In genomic region chr6:57581595-57581994, GRCm38 (mm10) we compare ENCODE assay signal across 8 mouse cellular contexts. TPM values are rescaled to one million over a fixed set of nuclear protein-coding genes. Genes with fewer than 3 reads are reported as not detected.
DNase-seq lines count a peak whose midpoint lies in the region; ATAC-seq and TF ChIP-seq lines count a peak whose summit lies in the region.

No protein-coding gene starts in this region.

- H3K9ac ChIP-seq in kidney, embryonic 16.5 days (replicated peaks; ENCODE audit: low read length), result peak overlapping the region; percentile 82; the same call in 1 of the 2 replicates
- no peak overlapping the region for H3K9ac ChIP-seq in intestine, embryonic 16.5 days (ENCODE audit: low read depth, low read length)
- H3K9ac ChIP-seq in midbrain, postnatal 0 days (replicated peaks; ENCODE audit: low read length, poor library complexity, severe bottlenecking), result peak overlapping the region; percentile 48; the same call in 1 of the 2 replicates

- H3K4me2 ChIP-seq in kidney, embryonic 16.5 days (replicated peaks; ENCODE audit: low read depth, low read length), result peak overlapping the region; percentile 97
- H3K4me2 ChIP-seq in intestine, embryonic 16.5 days (ENCODE audit: low read depth, low read length), result peak overlapping the region; percentile 90
- H3K4me2 ChIP-seq in midbrain, postnatal 0 days (ENCODE audit: low read depth, low read length, poor library complexity, severe bottlenecking), result peak overlapping the region; percentile 78

- no peak for TF ChIP-seq CTCF in midbrain, postnatal 0 days (IDR thresholded peaks at IDR 0.05)

- no peaks in the 10 kb centered on the region for H3K27me3 ChIP-seq in kidney, embryonic 16.5 days (ENCODE audit: insufficient read depth, low read length)
- H3K27me3 ChIP-seq in embryonic facial prominence, embryonic 10.5 days (replicated peaks; ENCODE audit: low read depth, poor library complexity, severe bottlenecking), result no peaks in the 10 kb centered on the region
- no peaks in the 10 kb centered on the region for H3K27me3 ChIP-seq in intestine, embryonic 16.5 days (replicated peaks; ENCODE audit: control insufficient read depth, insufficient read depth, low read length)
- no peaks in the 10 kb centered on the region for H3K27me3 ChIP-seq in midbrain, postnatal 0 days (ENCODE audit: insufficient read depth, low read length)

- H3K36me3 ChIP-seq in kidney, embryonic 16.5 days (ENCODE audit: insufficient read depth, low read length), result no peaks in the 10 kb centered on the region
- H3K36me3 ChIP-seq in embryonic facial prominence, embryonic 10.5 days (replicated peaks), result no peaks in the 10 kb centered on the region
- H3K36me3 ChIP-seq in intestine, embryonic 16.5 days (ENCODE audit: control insufficient read depth, insufficient read depth, low read length), result no peaks in the 10 kb centered on the region
- no peaks in the 10 kb centered on the region for H3K36me3 ChIP-seq in midbrain, postnatal 0 days (ENCODE audit: insufficient read depth, low read length)

- H3K27ac ChIP-seq in kidney, embryonic 16.5 days (ENCODE audit: low read length), result peak overlapping the region; percentile 80; the same call in 1 of the 2 replicates
- H3K27ac ChIP-seq in embryonic facial prominence, embryonic 10.5 days (replicated peaks), result no peak overlapping the region
- H3K27ac ChIP-seq in intestine, embryonic 16.5 days (ENCODE audit: low read length), result no peak overlapping the region
- H3K27ac ChIP-seq in midbrain, postnatal 0 days (ENCODE audit: low read depth, low read length), result no peak overlapping the region

- intact Hi-C loops in left cerebral cortex, postnatal 25 days (cut with DNase I), result no loop called here

- H3K4me3 ChIP-seq in kidney, embryonic 16.5 days (ENCODE audit: low read length), result peak overlapping the region; percentile 73
- H3K4me3 ChIP-seq in embryonic facial prominence, embryonic 10.5 days, result peak overlapping the region; percentile 56
- H3K4me3 ChIP-seq in intestine, embryonic 16.5 days (ENCODE audit: low read length), result peak overlapping the region; percentile 73
- peak overlapping the region; percentile 42 for H3K4me3 ChIP-seq in midbrain, postnatal 0 days (ENCODE audit: low read depth, low read length)

- H3K9me3 ChIP-seq in kidney, embryonic 16.5 days (ENCODE audit: low read length), result no peaks in the 10 kb centered on the region
- H3K9me3 ChIP-seq in embryonic facial prominence, embryonic 10.5 days, result no peaks in the 10 kb centered on the region
- H3K9me3 ChIP-seq in intestine, embryonic 16.5 days (ENCODE audit: control insufficient read depth, low read length), result no peaks in the 10 kb centered on the region
- no peaks in the 10 kb centered on the region for H3K9me3 ChIP-seq in midbrain, postnatal 0 days (ENCODE audit: low read length)

- ATAC-seq in kidney, embryonic 16.5 days (ENCODE audit: low FRiP score, low TSS enrichment), result no peak
- ATAC-seq in intestine, embryonic 16.5 days, result peak; percentile 45; the same call in 1 of the 2 replicates
- no peak for ATAC-seq in midbrain, postnatal 0 days (ENCODE audit: low FRiP score)

- no peaks in the 10 kb centered on the region for H3K4me1 ChIP-seq in kidney, embryonic 16.5 days (ENCODE audit: insufficient read depth, low read length)
- peaks cover 6% of the 10 kb centered on the region; the same call in 1 of the 2 replicates for H3K4me1 ChIP-seq in embryonic facial prominence, embryonic 10.5 days
- H3K4me1 ChIP-seq in intestine, embryonic 16.5 days (ENCODE audit: control insufficient read depth, insufficient read depth, low read length), result no peaks in the 10 kb centered on the region
- no peaks in the 10 kb centered on the region for H3K4me1 ChIP-seq in midbrain, postnatal 0 days (ENCODE audit: insufficient read depth, low read length)

- DNase-seq in kidney, adult 11 months, result no peak
- no peak for DNase-seq in embryonic facial prominence, embryonic 10.5 days (ENCODE audit: low spot score)
- no peak for DNase-seq in midbrain, postnatal 0 days (ENCODE audit: low spot score)
- DNase-seq in layer of hippocampus, adult 8-10 months (ENCODE audit: low spot score in 2 of 2), result no peak
- DNase-seq in left cerebral cortex, postnatal 25 days (ENCODE audit: low spot score in 2 of 2), result no peak
- no peak for DNase-seq in ovary, postnatal 14 days (ENCODE audit: low spot score)

- 78% methylated on average over 12 of the region's 12 CpGs for WGBS in kidney, embryonic 16.5 days
- WGBS in embryonic facial prominence, embryonic 10.5 days, result 89% methylated on average over 12 of the region's 12 CpGs
- WGBS in intestine, embryonic 16.5 days, result 84% methylated on average over 12 of the region's 12 CpGs
- 88% methylated on average over 12 of the region's 12 CpGs for WGBS in midbrain, postnatal 0 days

RNA-seq across cellular contexts. Expression of gene Herc6, which starts 0.8 kb away (rescaled TPM):
- 3.5 and 4.3 TPM in 2 replicates for polyA plus RNA-seq in kidney, embryonic 16.5 days (2015; fragmentation: Nextera tagmentation; extraction: Ambion mirVana)
- 3.1 and 3.2 TPM in 2 replicates for polyA plus RNA-seq in embryonic facial prominence, embryonic 10.5 days (2016; fragmentation: Nextera tagmentation; extraction: Ambion mirVana)
- polyA plus RNA-seq in intestine, embryonic 16.5 days (2015; fragmentation: Nextera tagmentation; extraction: Ambion mirVana), result 1.2 and 2.0 TPM in 2 replicates
- 1.0 and 1.9 TPM in 2 replicates for total RNA-seq in midbrain, postnatal 0 days (2014; rRNA removed)
- polyA plus RNA-seq in midbrain, postnatal 0 days (2015; fragmentation: Nextera tagmentation; extraction: Ambion mirVana), result 1.2 TPM in 2 replicates
- 10 to 100 TPM in 3 of 4 experiments, 1 to 10 TPM in 1; 9.7 to 13.5 (median 11.4) TPM for total RNA-seq in layer of hippocampus, adult 8-10 months (2022)
- 10 to 100 TPM in 1 of 2 experiments, 1 to 10 TPM in 1; 9.6 to 10.8 TPM for total RNA-seq in left cerebral cortex, postnatal 25 days (2021)

RNA-seq across cellular contexts. Expression of gene Ppm1k, which starts 46.3 kb away (rescaled TPM):
- 3.8 and 5.4 TPM in 2 replicates for polyA plus RNA-seq in kidney, embryonic 16.5 days (2015; fragmentation: Nextera tagmentation; extraction: Ambion mirVana)
- 3.9 and 4.8 TPM in 2 replicates for polyA plus RNA-seq in embryonic facial prominence, embryonic 10.5 days (2016; fragmentation: Nextera tagmentation; extraction: Ambion mirVana)
- 3.4 and 3.9 TPM in 2 replicates for polyA plus RNA-seq in intestine, embryonic 16.5 days (2015; fragmentation: Nextera tagmentation; extraction: Ambion mirVana)
- 17.7 and 17.9 TPM in 2 replicates for total RNA-seq in midbrain, postnatal 0 days (2014; rRNA removed)
- polyA plus RNA-seq in midbrain, postnatal 0 days (2015; fragmentation: Nextera tagmentation; extraction: Ambion mirVana), result 6.5 and 7.0 TPM in 2 replicates
- 10 to 100 TPM; 71.1 to 92.2 (median 79.2) TPM for total RNA-seq in layer of hippocampus, adult 8-10 months (2022)
- 10 to 100 TPM; 66.5 to 72.4 TPM for total RNA-seq in left cerebral cortex, postnatal 25 days (2021)
